Mouse (Mus musculus) stomach, postnatal 0 days (tissue): ENCODE results near the gene Gnas.

Experiments
- CTCF ChIP-seq: IDR thresholded peaks from 2 replicates; pipeline ENCODE4 v1.5.1; 2016; ENCODE audit warnings: antibody characterized with exemption, low read depth, mild to moderate bottlenecking, moderate library complexity
- EP300 ChIP-seq: optimal IDR thresholded peaks from 2 replicates; pipeline ENCODE3; 2016; ENCODE audit warnings: antibody characterized with exemption

- no peak for TF ChIP-seq CTCF
- no peak for TF ChIP-seq EP300
Observed at GRCm38 (mm10) chr2:174257312-174257711, 26.8 kb upstream of the Gnas start.
